Mouse (Mus musculus) heart, postnatal 25 days (tissue): Measurements from ENCODE around the gene Lgr5. TPM values are rescaled to one million over a fixed set of nuclear protein-coding genes. Genes with fewer than 3 reads are reported as not detected.

Source experiments
- DNase-seq: peaks from one replicate; pipeline ENCODE4 v3.0.0; 2022; ENCODE audit warnings: low spot score
- intact Hi-C: fragments of 180-260 bp; cut with DNase I; formaldehyde crosslinking; loops from one replicate; pipeline ENCODE4 v1.15.1; 2025
- total RNA-seq, 2 experiments: library from RNA; stranded (reverse); gene quantifications; 2 replicates each; pipeline ENCODE4 v1.2.3; 2021

The Lgr5 gene
- under 1 TPM; 0.05 to 0.06 TPM for total RNA-seq

DNA sequence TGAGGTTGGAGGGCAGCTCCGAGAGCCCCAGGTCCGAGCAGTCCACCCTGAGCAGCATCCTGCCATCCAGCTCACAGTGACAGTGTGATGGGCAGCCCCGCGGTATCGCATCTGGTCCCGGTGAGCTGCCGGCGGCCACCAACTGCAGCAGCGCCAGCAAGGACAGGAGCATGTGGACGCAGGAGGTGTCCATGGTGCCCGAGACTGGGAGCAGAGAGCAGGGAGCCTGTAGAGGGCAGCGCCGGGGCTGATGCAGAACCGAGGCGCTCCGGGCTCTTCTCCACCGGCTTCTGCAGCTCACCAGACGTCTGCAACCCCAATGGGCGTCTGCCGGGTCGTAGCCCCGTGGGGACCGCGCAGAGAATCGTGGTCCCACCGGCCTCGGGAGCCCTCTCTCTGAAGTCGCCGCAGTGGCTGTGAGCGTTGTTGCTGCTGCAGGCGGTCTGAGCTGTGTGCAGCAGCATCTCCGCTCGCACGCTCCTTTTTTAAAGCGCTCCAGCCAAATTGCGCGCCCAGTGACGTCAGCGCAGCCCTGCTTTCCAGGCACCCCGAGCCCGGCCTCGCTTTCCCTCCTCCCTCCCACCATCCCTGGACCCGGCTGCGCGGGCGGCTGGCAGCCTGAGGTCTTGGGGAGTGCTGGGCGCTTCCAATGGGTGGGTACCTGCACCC, at the start of gene Lgr5:
TSS of gene Lgr5 (minus strand) at position 480 of the 669 bp plus-strand sequence.
- intact Hi-C loops, result no loop called here
- no peak for DNase-seq

DNA sequence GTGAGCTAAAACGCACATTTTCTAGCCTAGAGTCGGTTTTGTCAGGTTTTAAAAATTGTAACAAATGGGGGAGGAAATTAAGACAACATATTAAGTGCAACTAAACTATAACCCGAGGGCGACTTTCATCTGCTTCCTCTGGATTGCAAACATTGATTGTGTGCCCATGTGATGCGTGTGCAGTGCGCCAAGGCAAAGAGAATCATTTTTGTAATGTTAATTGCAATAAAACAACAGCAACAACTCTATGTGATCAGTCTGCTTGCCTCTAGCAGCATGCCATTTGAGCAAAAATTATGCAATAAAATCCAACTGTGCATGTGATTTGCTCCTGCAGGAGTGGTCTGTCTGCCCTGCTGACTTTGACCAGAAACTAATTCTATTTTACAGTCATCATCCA, 39.1 kb upstream of the Lgr5 start:
- no peak for DNase-seq
- intact Hi-C loops, result no loop called here

DNA sequence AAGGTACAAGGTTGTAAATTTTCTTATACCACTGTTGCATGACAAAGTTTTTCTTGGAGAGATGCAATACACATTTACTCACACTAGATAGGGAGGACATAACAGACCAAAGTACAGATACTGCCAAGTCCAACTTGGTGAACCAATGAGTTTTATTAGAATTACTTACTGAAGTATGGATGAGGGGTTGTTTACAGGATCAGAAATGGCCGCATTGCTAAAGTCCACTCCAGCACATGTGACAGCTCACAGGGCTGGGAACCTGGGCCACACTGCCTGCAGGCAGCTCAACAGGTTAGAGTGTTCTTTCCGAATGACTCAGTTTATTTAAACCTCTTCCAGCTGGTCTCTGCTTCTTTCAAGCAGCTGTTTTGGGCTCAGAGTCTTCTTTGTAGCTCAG, 37.4 kb upstream of the Lgr5 start:
- intact Hi-C loops, result no loop called here

DNA sequence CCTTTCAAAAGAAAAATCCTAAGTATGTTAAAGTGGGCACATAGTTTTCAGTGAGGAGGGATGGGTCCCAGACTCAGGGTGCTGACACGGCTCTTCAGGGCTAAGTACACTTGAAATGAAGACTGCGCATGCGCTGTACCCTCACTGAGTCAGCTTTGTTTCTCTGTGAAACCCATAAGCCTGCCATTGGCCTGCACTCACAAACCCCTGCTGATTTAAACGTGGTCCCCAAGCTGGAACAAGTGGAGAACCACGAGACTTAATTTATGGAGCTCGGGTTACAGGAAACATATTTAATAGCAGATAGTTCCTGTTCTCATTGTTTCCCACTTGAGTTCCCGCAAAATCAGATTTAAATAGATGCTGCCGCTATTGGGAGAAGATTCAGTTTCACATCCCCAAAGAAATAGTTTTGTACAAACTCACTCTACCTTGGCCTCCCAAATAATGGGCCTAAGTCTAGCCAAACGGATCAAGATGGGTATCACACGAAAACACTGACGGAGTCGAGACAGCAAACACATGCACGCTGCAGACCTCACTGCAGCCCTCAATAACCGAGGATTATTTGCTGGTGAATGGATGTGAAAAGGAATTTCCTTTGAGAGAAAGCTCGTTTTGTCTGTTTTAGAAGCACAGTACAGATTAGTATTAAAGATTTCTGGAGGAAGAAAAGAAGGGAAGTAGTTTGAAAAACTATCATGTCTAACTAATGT, 36.5 kb upstream of the Lgr5 start:
- intact Hi-C loops, result no loop called here
- DNase-seq, result no peak

More for the DNA sequence above, 37.4 kb upstream of the Lgr5 start:
- no peak for DNase-seq

DNA sequence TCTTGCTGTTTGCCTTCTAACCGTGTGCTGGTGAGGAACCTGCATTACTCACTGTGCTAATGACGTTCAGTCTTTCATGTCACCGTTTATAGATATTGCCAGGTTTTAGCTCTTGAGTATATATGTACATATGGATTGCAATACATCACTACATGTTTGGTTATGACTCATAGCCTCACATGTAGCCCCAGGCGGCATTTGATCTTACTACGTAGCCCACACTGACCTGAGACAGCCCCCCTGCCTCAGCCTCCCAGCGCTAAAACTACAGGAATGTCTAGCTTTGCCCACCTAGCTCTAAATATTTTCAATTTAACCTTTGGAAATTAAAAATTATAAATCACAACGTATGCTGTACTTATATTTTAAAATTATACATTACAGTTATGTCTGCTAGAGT, 35.9 kb upstream of the Lgr5 start:
- DNase-seq, result no peak
- intact Hi-C loops, result no loop called here

DNA sequence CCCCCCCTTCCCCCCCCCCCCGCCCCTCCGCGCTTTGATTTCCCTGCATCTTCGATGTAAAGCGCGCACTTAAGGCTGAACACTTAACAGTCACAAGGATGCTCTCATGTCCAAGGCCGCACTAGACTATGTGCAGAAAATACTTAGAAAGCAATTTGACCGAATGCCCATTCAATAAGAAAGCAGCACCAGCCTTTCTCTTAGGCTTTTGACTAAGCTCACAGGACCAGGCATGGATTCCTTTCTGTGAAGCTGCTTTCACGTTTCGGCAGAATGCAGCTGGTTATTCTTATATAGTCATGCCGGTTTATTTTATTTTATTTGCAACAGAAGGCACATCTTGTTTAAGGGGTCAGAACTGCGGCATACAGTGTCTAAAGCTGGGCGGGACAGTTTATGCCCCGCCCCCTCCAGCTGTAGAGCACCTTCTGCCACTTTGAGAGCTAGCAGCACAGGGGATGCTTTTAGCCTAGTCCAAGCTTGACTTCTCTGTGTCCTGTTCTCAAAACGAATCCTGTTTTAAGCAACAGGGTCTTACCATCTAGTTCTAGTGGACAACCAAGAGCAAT, 30.8 kb upstream of the Lgr5 start:
- intact Hi-C loops, result loop anchor here (5.0 to 10.0 kb wide), 3 partner anchors 184 to 579 kb away; no protein-coding TSS in a partner anchor
- no peak for DNase-seq

DNA sequence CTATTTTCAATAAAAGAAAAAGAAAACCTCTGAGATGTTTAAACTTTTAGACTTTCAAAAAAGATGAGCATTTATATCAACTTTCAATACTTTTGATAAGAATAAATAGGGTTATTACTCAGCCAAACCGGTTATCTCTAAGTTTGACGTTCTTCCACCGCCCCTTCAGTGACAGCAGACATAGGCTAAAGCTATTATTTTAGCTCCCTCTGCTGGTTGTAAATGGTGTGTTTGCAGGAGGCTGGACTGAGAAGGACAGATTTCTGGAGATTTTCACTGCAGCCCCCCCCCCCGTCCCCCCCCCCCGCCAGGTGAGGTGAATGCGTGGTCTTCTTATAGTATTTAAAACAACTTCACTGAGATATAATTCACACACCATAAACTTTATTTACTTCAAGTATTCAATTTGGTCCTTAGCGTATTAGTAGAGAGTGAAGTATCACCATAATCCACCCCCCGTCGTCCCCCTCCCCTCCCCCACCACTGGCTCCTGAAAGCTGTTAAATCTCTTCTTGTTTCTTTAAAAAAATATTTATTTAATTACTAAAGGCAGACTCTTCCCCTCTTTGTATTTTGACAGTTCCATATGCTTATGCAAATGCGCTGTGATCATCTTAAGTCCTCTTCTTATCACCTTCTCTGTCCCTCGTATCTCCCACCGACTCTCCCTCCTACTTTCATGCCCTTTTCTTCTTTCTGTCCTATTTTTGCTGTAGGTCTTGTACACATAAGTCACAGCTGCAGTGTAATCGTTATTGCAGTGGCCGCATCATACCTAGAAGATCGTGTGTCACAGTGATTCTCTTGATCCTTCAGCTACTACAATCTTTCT, 30.1 kb upstream of the Lgr5 start:
- intact Hi-C loops, result loop anchor here (1.0 to 10.0 kb wide), 4 partner anchors 183 to 580 kb away; no protein-coding TSS in a partner anchor
- DNase-seq, result no peak

DNA sequence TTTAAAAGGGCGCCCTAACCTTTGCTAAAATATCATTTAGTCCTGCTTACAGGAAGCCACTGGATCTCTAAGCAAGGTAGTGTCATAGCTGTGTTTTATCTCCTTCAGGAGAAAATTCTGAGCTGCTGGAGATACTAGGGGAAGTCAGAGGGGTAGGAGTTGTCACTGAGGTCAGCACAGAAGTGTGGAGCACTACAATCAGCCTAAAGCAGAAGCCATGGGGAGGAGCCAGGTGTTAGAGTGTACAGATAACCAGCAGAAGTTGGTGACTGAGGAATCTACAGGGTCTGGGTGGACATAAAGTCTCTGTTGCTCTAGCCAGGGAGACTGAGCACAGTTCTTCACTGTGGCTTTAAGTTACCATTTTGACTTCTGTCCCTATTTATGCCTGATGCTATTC, 8.2 kb upstream of the Lgr5 start:
- no peak for DNase-seq
- intact Hi-C loops, result no loop called here

DNA sequence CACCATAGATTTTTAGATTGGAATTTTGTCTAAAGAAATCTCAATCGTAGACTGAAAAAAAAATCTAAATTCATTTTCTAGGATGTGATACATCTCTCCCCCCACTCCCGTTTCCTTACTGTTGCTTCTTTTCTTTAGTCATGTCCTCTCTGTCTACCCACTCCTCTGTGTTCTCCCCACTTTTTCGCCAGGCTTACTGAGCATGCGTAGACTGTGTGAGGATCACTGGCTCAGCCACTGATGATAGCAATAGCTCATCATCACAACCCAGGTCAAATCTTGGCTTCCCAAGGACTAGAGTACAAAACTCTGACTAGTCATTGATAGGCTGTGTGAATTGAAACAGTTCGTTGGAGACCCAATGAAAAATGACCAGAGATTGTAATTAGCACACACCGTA, 6.1 kb upstream of the Lgr5 start:
- intact Hi-C loops, result no loop called here
- DNase-seq, result no peak

DNA sequence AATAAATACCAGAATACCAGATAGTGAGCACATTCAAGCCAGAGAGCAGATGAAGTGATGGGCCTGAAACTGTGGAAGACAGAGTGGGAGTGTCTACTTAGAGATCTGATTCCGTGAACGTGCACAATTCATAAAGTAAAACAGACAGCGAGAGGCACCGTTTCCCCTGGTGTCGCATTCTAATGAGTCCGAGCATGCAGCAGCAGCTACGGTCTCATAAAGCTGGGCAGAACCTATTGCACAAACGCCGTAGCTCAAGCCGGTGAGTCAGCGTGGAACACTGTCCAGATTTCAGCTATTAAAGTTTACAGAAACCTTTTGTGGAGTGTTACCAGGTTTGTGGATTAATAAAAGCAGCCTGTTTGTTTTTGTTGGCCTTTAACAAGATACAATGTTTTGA, 5.6 kb upstream of the Lgr5 start:
- DNase-seq, result no peak
- intact Hi-C loops, result no loop called here

DNA sequence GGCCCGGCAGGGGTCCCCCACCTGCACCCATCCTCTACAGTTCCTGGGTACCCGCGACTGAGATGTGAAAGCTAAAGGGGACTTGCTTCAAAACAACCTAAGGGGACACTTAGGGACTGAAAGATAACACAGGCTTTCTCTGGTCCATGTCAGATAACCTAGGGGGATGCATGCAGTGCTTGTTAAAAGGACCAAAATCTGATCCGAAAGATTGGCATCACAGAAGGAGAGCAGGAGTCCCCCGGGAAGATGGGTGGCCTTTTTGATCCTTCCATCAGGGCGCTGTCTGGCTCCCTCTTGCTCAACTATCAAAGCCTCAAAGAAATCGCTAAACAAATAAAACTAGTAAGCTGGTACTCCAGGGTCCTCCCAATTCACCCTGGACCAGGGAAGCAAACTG, 399 bp upstream of the Lgr5 start:
- intact Hi-C loops, result no loop called here
- no peak for DNase-seq

DNA sequence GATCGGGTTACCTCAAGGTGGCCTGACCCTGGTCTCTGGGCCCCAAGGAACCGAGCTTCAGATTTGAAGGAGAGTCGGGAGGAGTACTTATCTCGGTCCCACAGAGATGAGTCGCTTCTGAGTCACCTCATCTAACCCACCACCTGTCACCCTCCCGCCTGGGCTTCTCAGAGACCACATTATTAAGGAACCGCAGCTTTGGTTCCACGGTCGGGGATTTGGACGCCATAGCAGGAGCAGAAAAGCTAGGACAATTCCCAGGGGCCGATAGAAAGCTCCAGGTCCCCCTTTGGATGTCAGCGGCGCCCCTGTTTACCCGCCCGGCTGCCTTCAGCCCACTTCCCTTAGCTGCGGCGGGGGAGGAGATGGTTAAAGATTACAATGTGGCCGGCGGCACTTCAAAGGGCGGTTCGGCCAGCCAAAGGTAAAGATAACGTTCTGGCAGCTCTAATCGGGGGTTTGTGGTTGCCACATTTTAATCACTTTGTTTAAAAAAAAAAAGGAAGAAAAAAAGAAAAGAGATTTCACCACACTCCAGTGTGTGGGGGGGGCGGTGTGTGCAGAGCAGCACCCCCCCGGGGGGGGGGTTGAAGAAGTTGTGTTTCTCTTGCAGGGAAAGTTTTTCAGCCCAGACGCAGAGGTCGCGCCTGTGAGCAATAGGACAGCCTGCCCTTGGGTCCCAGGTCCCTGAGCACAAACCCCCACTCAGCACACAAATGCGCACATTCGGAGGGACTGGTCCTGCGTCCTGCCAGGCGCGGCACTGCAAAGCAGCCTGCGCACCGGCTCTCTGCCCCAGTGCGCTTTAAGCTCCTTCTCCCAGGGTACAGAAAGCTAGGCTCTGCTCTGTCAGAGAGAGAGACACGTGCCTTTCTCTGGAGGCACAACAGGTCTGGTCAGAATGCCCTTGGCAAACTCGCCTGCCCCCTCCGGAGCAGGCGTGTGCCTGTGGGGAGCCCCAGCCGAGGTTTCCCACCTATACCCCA, 1.0 kb downstream of the Lgr5 start:
- DNase-seq, result no peak
- intact Hi-C loops, result no loop called here

DNA sequence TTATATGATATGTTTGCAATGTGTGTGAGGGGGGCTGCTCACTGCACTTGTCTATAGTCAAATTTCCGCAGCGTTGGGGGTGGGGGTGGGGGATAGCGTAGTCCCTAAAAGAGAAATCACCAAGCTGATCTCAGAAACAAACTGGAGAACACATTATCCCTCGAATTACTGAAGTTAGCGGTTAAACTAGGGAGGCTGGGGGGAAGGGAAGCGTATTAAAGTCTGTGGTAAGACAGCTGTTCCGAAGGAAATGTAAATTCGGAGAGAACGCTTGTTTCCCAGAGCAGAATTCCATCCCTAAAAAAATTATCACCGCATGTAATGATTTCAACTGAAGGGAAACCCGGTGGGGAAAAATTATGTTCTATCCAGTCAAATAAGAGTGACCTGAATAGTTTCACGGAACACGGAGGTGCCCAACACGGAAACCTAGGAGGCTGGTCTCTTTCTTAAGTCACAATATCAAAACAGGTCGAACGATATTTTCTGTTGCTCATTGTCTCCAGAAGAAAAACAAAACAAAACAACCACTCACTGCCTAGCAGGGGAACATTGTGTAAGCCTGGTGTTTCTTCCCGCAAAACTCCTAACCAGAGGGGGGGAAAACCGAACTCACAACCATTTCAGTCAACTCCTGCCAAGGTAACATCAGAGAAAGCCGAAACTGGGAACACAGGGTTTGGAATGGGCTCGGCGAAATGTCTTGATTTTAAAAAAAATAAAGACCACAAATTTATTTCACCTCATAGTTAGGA, 1.9 kb downstream of the Lgr5 start:
- no peak for DNase-seq
- intact Hi-C loops, result no loop called here

DNA sequence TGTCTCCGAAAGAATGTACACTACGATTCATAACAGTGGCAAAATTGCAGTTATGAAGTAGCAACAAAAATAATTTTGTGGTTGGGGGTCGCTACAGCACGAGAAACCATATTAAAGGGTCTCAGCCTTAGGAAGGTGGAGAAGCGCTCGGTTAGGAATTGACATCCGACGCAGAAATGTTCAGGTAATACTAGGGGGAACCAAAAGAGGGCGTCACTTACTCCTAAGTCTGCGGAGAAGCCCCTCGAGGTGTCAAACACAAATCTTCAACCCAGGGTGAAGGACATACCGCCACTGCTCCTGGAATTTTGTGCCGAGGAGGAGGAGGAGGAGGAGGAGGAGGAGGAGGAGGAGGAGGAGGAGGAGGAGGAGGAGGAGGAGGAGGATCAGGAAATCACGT, 2.9 kb downstream of the Lgr5 start:
- intact Hi-C loops, result no loop called here
- DNase-seq, result no peak

DNA sequence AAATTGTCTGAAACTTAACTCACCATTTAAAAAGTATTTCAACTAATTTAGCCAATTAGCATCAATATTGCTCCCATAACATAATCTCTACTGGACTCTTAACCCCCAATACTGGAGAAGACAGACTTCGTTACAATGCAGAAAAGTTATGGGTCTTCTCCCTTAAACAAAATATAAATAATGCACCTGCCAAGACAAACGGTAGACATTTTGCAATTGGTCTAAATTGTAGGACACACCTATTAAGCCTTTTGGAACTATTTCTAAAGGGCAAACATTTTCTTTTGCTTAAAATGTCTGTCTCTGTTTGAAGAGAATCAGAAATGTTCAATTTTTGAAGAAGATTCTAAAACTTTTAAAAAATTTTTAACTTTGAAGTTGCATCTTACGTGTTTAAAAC, 4.5 kb downstream of the Lgr5 start:
- no peak for DNase-seq
- intact Hi-C loops, result no loop called here

DNA sequence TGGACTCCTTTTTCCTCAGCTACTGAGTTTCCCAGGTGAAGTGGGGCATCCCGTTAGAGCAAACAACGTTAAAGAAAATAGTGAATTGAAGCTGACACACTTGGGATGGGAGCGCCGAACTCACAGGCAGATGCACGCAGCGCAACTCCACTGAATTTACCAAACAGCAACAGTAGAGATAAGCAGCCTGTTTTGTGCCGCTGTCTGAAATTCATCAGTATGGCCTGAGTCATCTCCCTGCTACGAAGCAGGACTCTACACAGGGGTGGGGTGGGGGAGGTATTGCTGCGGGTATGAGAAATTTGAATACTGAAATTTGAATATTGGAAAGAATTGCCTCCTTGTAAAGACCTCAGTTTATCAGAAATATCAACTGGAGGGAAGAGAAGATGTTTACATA, 5.6 kb downstream of the Lgr5 start:
- no peak for DNase-seq
- intact Hi-C loops, result no loop called here

DNA sequence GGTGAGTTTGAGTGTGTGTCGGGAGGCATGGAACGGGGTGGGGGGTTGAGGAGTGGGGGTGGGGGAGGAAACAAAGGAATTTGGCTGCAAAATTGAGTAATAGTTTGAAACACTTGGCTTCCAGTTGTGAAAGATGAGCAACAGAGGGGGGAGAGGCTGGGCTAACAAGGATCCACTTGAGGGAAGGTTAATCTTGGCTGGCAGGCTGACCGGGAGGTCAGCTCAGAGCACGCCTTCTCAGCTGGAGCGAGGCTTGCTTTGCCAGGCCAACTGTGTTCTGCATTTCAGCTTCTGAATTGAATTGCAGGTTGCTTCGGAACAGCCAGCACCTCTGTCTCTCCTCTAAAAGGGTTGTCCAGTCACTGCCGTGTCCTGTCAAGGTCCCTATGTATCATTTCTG, 8.1 kb downstream of the Lgr5 start:
- intact Hi-C loops, result no loop called here
- DNase-seq, result no peak

DNA sequence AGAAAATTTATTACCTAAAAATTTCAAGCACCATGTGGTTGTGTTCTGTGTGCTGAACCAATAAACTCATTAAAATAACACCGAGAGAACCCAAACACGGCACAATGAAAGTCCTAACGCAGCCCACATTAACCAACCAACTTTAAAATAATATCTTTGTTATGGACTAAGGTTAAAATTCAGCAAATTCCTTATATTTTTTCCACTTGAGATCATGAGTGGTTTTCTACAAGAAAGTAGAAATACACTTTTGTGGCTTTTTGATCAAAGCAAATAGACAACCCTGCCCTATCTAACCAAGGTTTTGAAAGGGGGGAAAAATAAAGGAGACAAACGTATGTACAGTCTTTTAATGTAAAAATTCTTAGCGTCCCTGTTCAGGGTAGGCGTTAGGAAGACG, 8.5 kb downstream of the Lgr5 start:
- DNase-seq, result no peak
- intact Hi-C loops, result no loop called here
